Mouse (Mus musculus) lung, postnatal 0 days (tissue): ENCODE results near the gene Vash2. TPM values are rescaled to one million over a fixed set of nuclear protein-coding genes. Genes with fewer than 3 reads are reported as not detected.

ENCODE experiments used
- ATAC-seq: fragments of 200-750 bp; cut with Nextera tagmentation; 2 replicates; pipeline ENCODE4 v1.8.0; 2017; ENCODE audit warnings: moderate library complexity
- DNase-seq: peaks from one replicate; pipeline ENCODE4 v3.0.0-alpha.2; 2016; ENCODE audit warnings: low spot score
- H3K27ac ChIP-seq: fragments of 300-500 bp; sonication (generic); 2 replicates; pipeline ENCODE4 v1.5.1; 2014; ENCODE audit warnings: antibody characterized with exemption, mild to moderate bottlenecking, low read length, mixed read lengths
- H3K27me3 ChIP-seq: fragments of 300-500 bp; sonication (generic); replicated peaks from 2 replicates; pipeline ENCODE4 v1.6.1; 2014; ENCODE audit warnings: low read length, mixed read lengths; ENCODE audit not compliant: insufficient read depth
- H3K36me3 ChIP-seq: fragments of 300-500 bp; sonication (generic); 2 replicates; pipeline ENCODE4 v1.6.1; 2014; ENCODE audit warnings: low read length, mixed read lengths; ENCODE audit not compliant: insufficient read depth
- H3K4me1 ChIP-seq: fragments of 300-500 bp; sonication (generic); 2 replicates; pipeline ENCODE4 v1.6.1; 2014; ENCODE audit warnings: antibody characterized with exemption, low read depth, low read length, mixed read lengths; ENCODE audit not compliant: insufficient read depth
- H3K4me2 ChIP-seq: fragments of 300-500 bp; sonication (generic); replicated peaks from 2 replicates; pipeline ENCODE4 v1.6.1; 2014; ENCODE audit warnings: low read depth, mild to moderate bottlenecking, low read length, moderate library complexity, mixed read lengths
- H3K4me3 ChIP-seq: fragments of 300-500 bp; sonication (generic); 2 replicates; pipeline ENCODE4 v1.5.1; 2014; ENCODE audit warnings: low read depth, low read length
- H3K9ac ChIP-seq: fragments of 300-500 bp; sonication (generic); replicated peaks from 2 replicates; pipeline ENCODE4 v1.6.1; 2014; ENCODE audit warnings: low read depth, mild to moderate bottlenecking
- H3K9me3 ChIP-seq: fragments of 300-500 bp; sonication (generic); 2 replicates; pipeline ENCODE4 v1.6.1; 2016; ENCODE audit warnings: low read length, mixed read lengths
- CTCF ChIP-seq: IDR thresholded peaks from 2 replicates; pipeline ENCODE4 v1.5.1; 2016; ENCODE audit warnings: antibody characterized with exemption, mild to moderate bottlenecking
- EP300 ChIP-seq: IDR thresholded peaks from 2 replicates; pipeline ENCODE4 v1.6.1; 2016; ENCODE audit warnings: antibody characterized with exemption, mild to moderate bottlenecking, control low read depth
- WGBS: fragments of 180-500 bp; shearing (Covaris S2); extraction: QIAGEN DNeasy Blood & Tissue Kit; methylation state at CpG from one replicate; pipeline ENCODE4 v1.1.7; 2014; 5-methylcytosine and 5-hydroxymethylcytosine counted together
- polyA plus RNA-seq: library from polyadenylated mRNA; unstranded; fragments of >200 nt; fragmentation: Nextera tagmentation; extraction: Ambion mirVana; gene quantifications from 2 replicates; pipeline ENCODE4 v1.2.1, GENCODE M21; 2015

The Vash2 gene
- polyA plus RNA-seq, 1 experiment from 2014 or later, result 4.2 TPM

- H3K36me3 ChIP-seq, result no peaks in the 10 kb centered on the region
- TF ChIP-seq EP300, result no peak
- no peak for TF ChIP-seq CTCF
- 0 out of 2 replicates have a peak, but pooled peaks cover 4% of the 10 kb centered on the region for H3K9me3 ChIP-seq
- H3K4me2 ChIP-seq, result no peak overlapping the region
- no peaks in the 10 kb centered on the region for H3K27me3 ChIP-seq
- H3K4me1 ChIP-seq, result no peaks in the 10 kb centered on the region
- no peak overlapping the region for H3K9ac ChIP-seq
- ATAC-seq (no peak), DNase-seq (no peak)
- WGBS, result 83% methylated on average over 1 of the region's 1 CpGs
- no peak overlapping the region for H3K4me3 ChIP-seq
- H3K27ac ChIP-seq, result no peak overlapping the region
Observed at GRCm38 (mm10) chr1:190998027-190998426, 18.9 kb upstream of the Vash2 start.

- Histone ChIP-seq H3K4me2 (no peak overlapping the region), H3K27me3 (no peaks in the 10 kb centered on the region), H3K4me1 (no peaks in the 10 kb centered on the region), H3K9me3 (0 out of 2 replicates have a peak, but pooled peaks cover 4% of the 10 kb centered on the region), H3K9ac (no peak overlapping the region), H3K36me3 (no peaks in the 10 kb centered on the region), H3K4me3 (no peak overlapping the region), H3K27ac (no peak overlapping the region)
- TF ChIP-seq EP300 (no peak), CTCF (peak; percentile 53)
- ATAC-seq, result no peak
- 63% methylated on average over 6 of the region's 6 CpGs for WGBS
- DNase-seq, result no peak
Observed at GRCm38 (mm10) chr1:190996346-190996877, 17.3 kb upstream of the Vash2 start.

DNA sequence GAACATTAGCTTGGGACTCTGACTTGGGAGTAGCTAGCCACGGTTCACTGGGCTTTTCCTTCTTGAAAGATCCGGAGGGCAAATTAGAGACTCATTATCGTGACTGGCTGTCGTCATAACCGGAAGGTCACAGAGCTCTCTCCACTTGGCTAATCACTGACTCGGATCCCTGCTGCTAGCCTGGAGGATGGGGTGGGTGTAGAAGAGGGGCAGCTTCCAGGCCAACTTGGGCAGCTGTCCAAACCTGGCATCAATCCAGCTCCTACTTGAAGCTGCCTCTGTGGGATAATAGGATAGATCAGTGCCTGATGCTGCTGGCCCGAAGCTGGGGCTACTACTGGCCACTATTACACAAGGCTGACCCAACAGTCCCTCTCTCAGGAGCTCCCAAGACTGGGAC, 16.5 kb upstream of the Vash2 start:
- H3K9ac ChIP-seq, result no peak overlapping the region

DNA sequence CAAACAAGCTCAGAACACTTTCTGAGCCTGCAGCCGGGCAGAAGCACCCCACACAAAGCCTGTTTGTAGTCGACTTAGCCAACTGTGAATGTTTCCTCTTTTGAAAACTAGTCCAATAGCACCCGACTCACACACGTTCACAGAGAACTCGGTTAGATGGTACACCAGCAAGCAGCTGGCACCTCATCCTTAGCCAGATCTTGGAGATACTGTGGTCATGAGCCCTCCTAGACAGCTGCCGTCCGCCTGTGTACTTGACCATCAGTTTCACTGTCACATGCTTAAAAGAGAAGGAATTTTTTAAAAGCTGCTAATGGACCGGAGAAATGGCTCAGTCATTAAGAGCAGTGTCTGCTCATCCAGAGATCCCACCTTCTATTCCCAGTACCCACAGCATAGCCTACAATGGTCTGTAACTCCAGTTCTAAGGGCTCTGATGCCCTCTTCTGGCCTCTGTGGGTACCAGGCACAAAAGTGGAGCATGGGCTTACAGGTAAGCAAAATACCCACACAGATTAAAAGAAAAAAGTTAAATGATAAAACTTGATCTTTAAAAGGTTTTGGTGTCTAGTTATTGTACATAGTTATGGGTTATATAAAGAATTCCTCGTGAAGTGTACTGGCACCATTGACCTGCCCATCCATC, 10.5 kb upstream of the Vash2 start:
- Histone ChIP-seq H3K36me3 (no peaks in the 10 kb centered on the region), H3K4me2 (no peak overlapping the region), H3K9me3 (no peaks in the 10 kb centered on the region), H3K27me3 (no peaks in the 10 kb centered on the region), H3K27ac (no peak overlapping the region), H3K4me3 (no peak overlapping the region), H3K4me1 (no peaks in the 10 kb centered on the region), H3K9ac (no peak overlapping the region)
- TF ChIP-seq CTCF (peak; percentile 41), EP300 (no peak)
- DNase-seq (no peak), ATAC-seq (no peak)
- 73% methylated on average over 9 of the region's 9 CpGs for WGBS

More for the DNA sequence above, 16.5 kb upstream of the Vash2 start:
- TF ChIP-seq EP300 (no peak), CTCF (no peak)
- peak; percentile 23 for DNase-seq
- H3K4me2 ChIP-seq, result no peak overlapping the region
- no peaks in the 10 kb centered on the region for H3K36me3 ChIP-seq
- no peak overlapping the region for H3K4me3 ChIP-seq
- H3K4me1 ChIP-seq, result no peaks in the 10 kb centered on the region
- H3K27me3 ChIP-seq, result no peaks in the 10 kb centered on the region
- 48% methylated on average over 7 of the region's 7 CpGs for WGBS
- H3K27ac ChIP-seq, result no peak overlapping the region
- ATAC-seq, result peak; percentile 26; the same call in 1 of the 2 replicates
- 0 out of 2 replicates have a peak, but pooled peaks cover 4% of the 10 kb centered on the region for H3K9me3 ChIP-seq

DNA sequence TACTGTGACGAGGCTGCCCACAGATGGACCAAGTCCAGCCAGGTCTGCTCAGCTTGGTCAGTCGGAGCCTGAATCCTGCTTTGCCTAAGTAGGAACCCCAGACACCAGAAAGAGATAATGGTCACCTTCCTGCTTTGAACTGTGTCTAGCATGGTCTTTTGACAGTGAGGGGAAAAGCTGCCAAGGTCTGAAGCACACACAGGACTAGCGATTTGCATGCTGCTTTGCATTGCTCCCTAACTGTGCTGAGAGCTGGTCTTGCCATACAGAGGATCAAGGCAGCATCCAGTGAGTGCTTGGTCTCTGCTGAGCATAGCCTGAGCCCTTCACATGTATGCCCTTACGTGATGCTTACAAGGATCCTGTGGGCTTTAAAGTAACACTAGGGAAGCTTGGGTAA, 2.3 kb upstream of the Vash2 start:
- TF ChIP-seq EP300, result no peak
- TF ChIP-seq CTCF, result no peak
- peaks cover 3% of the 10 kb centered on the region; the same call in 1 of the 2 replicates for H3K4me1 ChIP-seq
- no peak overlapping the region for H3K27ac ChIP-seq
- H3K9ac ChIP-seq, result no peak overlapping the region
- no peak overlapping the region for H3K4me2 ChIP-seq
- H3K9me3 ChIP-seq, result no peaks in the 10 kb centered on the region
- H3K4me3 ChIP-seq, result no peak overlapping the region
- 77% methylated on average over 4 of the region's 4 CpGs for WGBS
- H3K27me3 ChIP-seq, result no peaks in the 10 kb centered on the region
- no peak for ATAC-seq
- DNase-seq, result no peak
- H3K36me3 ChIP-seq, result no peaks in the 10 kb centered on the region

- TF ChIP-seq CTCF (no peak), EP300 (no peak)
- no peak overlapping the region for H3K4me3 ChIP-seq
- H3K4me1 ChIP-seq, result peaks cover 3% of the 10 kb centered on the region; the same call in 1 of the 2 replicates
- H3K9ac ChIP-seq, result no peak overlapping the region
- ATAC-seq (no peak), DNase-seq (no peak)
- H3K27ac ChIP-seq, result no peak overlapping the region
- H3K27me3 ChIP-seq, result no peaks in the 10 kb centered on the region
- no peaks in the 10 kb centered on the region for H3K9me3 ChIP-seq
- 83% methylated on average over 1 of the region's 1 CpGs for WGBS
- no peak overlapping the region for H3K4me2 ChIP-seq
- no peaks in the 10 kb centered on the region for H3K36me3 ChIP-seq
Observed at GRCm38 (mm10) chr1:190980470-190980869, 1.4 kb upstream of the Vash2 start.
